Mouse (Mus musculus) embryonic facial prominence, embryonic 14.5 days (tissue): Measurements from ENCODE around the gene Krt16. TPM values are rescaled to one million over a fixed set of nuclear protein-coding genes. Genes with fewer than 3 reads are reported as not detected.
"Not testable (repeated sequence)": the region's sequence is repeated elsewhere in the genome, so short reads cannot be mapped to it uniquely, and the experiment has no call there.

ENCODE experiments used
- ATAC-seq: fragments of 200-750 bp; cut with Nextera tagmentation; 2 replicates; pipeline ENCODE4 v1.8.0; 2017; ENCODE audit warnings: low read depth, moderate number of reproducible peaks, moderate TSS enrichment
- DNase-seq: peaks from one replicate; pipeline ENCODE4 v3.0.0-alpha.2; 2015; ENCODE audit warnings: low spot score
- H3K27ac ChIP-seq: fragments of 300-500 bp; sonication (generic); replicated peaks from 2 replicates; pipeline ENCODE4 v1.5.1; 2014; ENCODE audit warnings: low read depth, mild to moderate bottlenecking, low read length, moderate library complexity
- H3K27me3 ChIP-seq: fragments of 300-500 bp; sonication (generic); replicated peaks from 2 replicates; pipeline ENCODE4 v1.6.1; 2014; ENCODE audit warnings: low read length; ENCODE audit not compliant: control insufficient read depth, insufficient read depth
- H3K36me3 ChIP-seq: fragments of 300-500 bp; sonication (generic); 2 replicates; pipeline ENCODE4 v1.6.1; 2014; ENCODE audit warnings: low read length, mixed read lengths; ENCODE audit not compliant: control insufficient read depth, insufficient read depth
- H3K4me1 ChIP-seq: fragments of 300-500 bp; sonication (generic); 2 replicates; pipeline ENCODE4 v1.6.1; 2014; ENCODE audit warnings: antibody characterized with exemption, low read length; ENCODE audit not compliant: control insufficient read depth, insufficient read depth
- H3K4me2 ChIP-seq: fragments of 300-500 bp; sonication (generic); 2 replicates; pipeline ENCODE4 v1.6.1; 2014; ENCODE audit warnings: low read depth, mild to moderate bottlenecking, low read length, moderate library complexity, mixed read lengths
- H3K4me3 ChIP-seq: fragments of 300-500 bp; sonication (generic); 2 replicates; pipeline ENCODE4 v1.5.1; 2014; ENCODE audit warnings: low read depth, mild to moderate bottlenecking, low read length
- H3K9ac ChIP-seq: fragments of 300-500 bp; sonication (generic); 2 replicates; pipeline ENCODE4 v1.6.1; 2014; ENCODE audit warnings: low read depth, mild to moderate bottlenecking, low read length, moderate library complexity, mixed read lengths
- H3K9me3 ChIP-seq: fragments of 300-500 bp; sonication (generic); 2 replicates; pipeline ENCODE4 v1.6.1; 2016; ENCODE audit warnings: low read length; ENCODE audit not compliant: control insufficient read depth
- WGBS: fragments of 180-500 bp; shearing (Covaris S2); extraction: QIAGEN DNeasy Blood & Tissue Kit; methylation state at CpG from one replicate; pipeline ENCODE4 v1.1.7; 2014; 5-methylcytosine and 5-hydroxymethylcytosine counted together
- polyA plus RNA-seq: library from polyadenylated mRNA; unstranded; fragments of >200 nt; fragmentation: Nextera tagmentation; extraction: Ambion mirVana; gene quantifications from 2 replicates; pipeline ENCODE4 v1.2.1, GENCODE M21; 2014

The Krt16 gene
- polyA plus RNA-seq, 1 experiment from 2014 or later: 1.8 TPM

GRCm38 (mm10) chr11:100262058-100262980 lies 13.6 kb upstream of the Krt16 start:
- DNase-seq (peak; percentile 85), ATAC-seq (peak; percentile 92)
- no peaks in the 10 kb centered on the region for H3K36me3 ChIP-seq
- 12% methylated on average over 13 of the region's 13 CpGs for WGBS
- H3K4me2 ChIP-seq: no peak overlapping the region
- H3K27me3 ChIP-seq: no peaks in the 10 kb centered on the region
- no peaks in the 10 kb centered on the region for H3K9me3 ChIP-seq
- no peaks in the 10 kb centered on the region for H3K4me1 ChIP-seq
- H3K9ac ChIP-seq: no peak overlapping the region
- H3K27ac ChIP-seq: peak overlapping the region; percentile 48
- H3K4me3 ChIP-seq: no peak overlapping the region

GRCm38 (mm10) chr11:100261235-100261605 lies 12.5 kb upstream of the Krt16 start:
- DNase-seq: no peak

GRCm38 (mm10) chr11:100260514-100261234 lies 12.0 kb upstream of the Krt16 start, which contains the start of gene Krt17:
TSS of gene Krt17 (minus strand) at chr11:100261029.
- Histone ChIP-seq H3K4me2 (peak within 1 kb of the TSS; percentile 11; the same call in 1 of the 2 replicates), H3K9ac (no peak within 1 kb of the TSS)
- peak; percentile 69 for DNase-seq

More at GRCm38 (mm10) chr11:100261235-100261605, 12.5 kb upstream of the Krt16 start:
- H3K36me3 ChIP-seq: no peaks in the 10 kb centered on the region
- H3K27ac ChIP-seq: peak overlapping the region; percentile 22; the same call in 1 of the 2 replicates
- WGBS: 80% methylated on average over 9 of the region's 9 CpGs
- no peaks in the 10 kb centered on the region for H3K4me1 ChIP-seq
- H3K4me2 ChIP-seq: no peak overlapping the region
- no peak overlapping the region for H3K9ac ChIP-seq
- H3K4me3 ChIP-seq: no peak overlapping the region
- ATAC-seq: no peak
- H3K27me3 ChIP-seq: no peaks in the 10 kb centered on the region
- no peaks in the 10 kb centered on the region for H3K9me3 ChIP-seq

DNA sequence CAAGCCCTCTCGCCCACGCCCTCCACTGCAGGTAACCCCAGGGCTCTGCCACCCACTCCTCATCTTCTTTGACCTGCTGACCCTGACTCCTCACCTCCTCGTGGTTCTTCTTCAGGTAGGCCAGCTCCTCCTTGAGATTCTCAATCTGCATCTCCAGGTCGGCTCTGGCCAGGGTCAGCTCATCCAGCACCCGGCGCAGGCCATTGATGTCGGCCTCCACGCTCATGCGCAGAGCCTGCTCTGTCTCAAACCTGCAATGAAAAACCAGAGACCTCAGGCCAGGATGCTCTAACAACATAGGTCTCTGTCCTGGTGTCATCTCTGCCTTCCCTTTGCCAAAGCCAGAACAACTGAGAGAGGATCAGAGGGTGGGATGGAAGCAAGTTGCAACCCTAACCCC lies 10.4 kb upstream of the Krt16 start:
- WGBS: 90% methylated on average over 9 of the region's 9 CpGs

More at GRCm38 (mm10) chr11:100260514-100261234, 12.0 kb upstream of the Krt16 start, which contains the start of gene Krt17:
- Histone ChIP-seq H3K9me3 (no peaks in the 10 kb centered on the region), H3K4me3 (peak within 1 kb of the TSS; percentile 2; the same call in 1 of the 2 replicates), H3K4me1 (no peaks in the 10 kb centered on the region), H3K27me3 (no peaks in the 10 kb centered on the region), H3K36me3 (no peaks in the 10 kb centered on the region), H3K27ac (peak within 1 kb of the TSS; percentile 22; the same call in 1 of the 2 replicates)
- 72% methylated on average over 21 of the region's 21 CpGs for WGBS
- ATAC-seq: no peak

GRCm38 (mm10) chr11:100257967-100258366 lies 9.3 kb upstream of the Krt16 start:
- Histone ChIP-seq H3K27ac (no peak overlapping the region), H3K4me3 (no peak overlapping the region), H3K27me3 (no peaks in the 10 kb centered on the region), H3K4me2 (no peak overlapping the region), H3K9ac (no peak overlapping the region), H3K4me1 (no peaks in the 10 kb centered on the region), H3K36me3 (no peaks in the 10 kb centered on the region), H3K9me3 (no peaks in the 10 kb centered on the region)
- ATAC-seq (no peak), DNase-seq (no peak)
- 73% methylated on average over 1 of the region's 1 CpGs for WGBS

More for the DNA sequence above, 10.4 kb upstream of the Krt16 start:
- Histone ChIP-seq H3K9me3 (no peaks in the 10 kb centered on the region), H3K4me2 (no peak overlapping the region), H3K27ac (no peak overlapping the region), H3K27me3 (no peaks in the 10 kb centered on the region), H3K4me1 (no peaks in the 10 kb centered on the region), H3K4me3 (no peak overlapping the region), H3K36me3 (no peaks in the 10 kb centered on the region), H3K9ac (no peak overlapping the region)
- DNase-seq (no peak), ATAC-seq (no peak)

DNA sequence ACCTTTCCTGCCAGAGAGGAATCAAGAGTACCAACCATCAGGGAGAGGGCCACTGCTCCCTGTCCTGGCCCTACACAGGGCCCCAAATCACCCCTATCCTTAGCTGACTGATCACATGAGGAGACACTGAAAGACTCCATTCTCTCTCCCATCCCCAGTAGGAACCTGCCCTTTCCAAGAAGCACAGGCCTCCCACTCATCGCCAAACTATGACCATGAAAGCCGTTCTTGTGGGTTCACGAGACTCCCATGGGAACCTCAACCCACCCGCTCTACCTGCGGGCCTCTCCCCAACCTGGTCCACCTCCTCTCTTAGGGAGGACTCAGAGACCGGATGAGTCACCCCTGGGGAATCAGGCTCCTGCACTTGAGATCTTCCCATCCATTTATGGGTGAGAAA lies 6.8 kb upstream of the Krt16 start:
- H3K4me3 ChIP-seq: no peak overlapping the region
- H3K27ac ChIP-seq: no peak overlapping the region
- WGBS: 89% methylated on average over 6 of the region's 6 CpGs
- ATAC-seq (no peak), DNase-seq (no peak)
- H3K4me1 ChIP-seq: no peaks in the 10 kb centered on the region
- H3K9ac ChIP-seq: no peak overlapping the region
- no peaks in the 10 kb centered on the region for H3K27me3 ChIP-seq
- no peaks in the 10 kb centered on the region for H3K36me3 ChIP-seq
- H3K9me3 ChIP-seq: no peaks in the 10 kb centered on the region
- no peak overlapping the region for H3K4me2 ChIP-seq

DNA sequence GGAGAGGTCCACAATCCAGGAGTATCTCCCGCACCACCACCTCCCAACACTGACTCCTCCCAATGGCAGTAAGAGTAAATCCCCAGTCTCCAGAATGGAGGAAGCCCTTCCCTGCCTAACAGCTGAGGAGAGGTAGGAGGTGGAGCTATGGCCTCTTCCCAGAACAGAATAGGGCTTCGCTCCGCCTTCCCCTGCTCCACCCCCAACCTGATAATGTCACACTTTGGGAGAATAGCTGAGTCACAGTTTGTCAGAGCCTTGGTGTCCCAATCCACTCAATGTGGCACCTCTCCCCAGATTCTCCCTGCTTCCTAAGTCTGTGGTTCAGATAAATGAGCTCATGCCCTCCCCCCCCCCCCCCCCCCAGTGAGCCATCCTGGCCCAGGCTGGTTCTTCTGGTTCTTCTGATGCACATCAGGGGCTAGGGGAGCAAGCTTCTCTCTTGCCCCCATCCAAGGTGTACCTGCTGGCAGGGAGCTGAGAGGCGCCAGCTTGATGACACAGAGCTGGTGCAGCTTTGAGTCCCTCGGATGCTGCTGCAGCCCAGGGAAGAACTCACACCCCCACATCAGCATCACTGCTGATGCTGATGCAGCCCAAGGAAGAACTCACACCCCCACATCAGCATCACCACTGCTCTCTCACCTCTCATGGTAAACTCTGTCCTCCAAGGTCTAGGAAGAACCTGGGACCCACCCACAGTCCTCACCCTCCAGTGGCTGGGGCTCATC lies 5.8 kb upstream of the Krt16 start:
- WGBS: 69% methylated on average over 5 of the region's 5 CpGs
- Histone ChIP-seq H3K4me2 (no peak overlapping the region), H3K27ac (no peak overlapping the region), H3K4me1 (no peaks in the 10 kb centered on the region), H3K9me3 (no peaks in the 10 kb centered on the region), H3K4me3 (no peak overlapping the region), H3K36me3 (no peaks in the 10 kb centered on the region), H3K27me3 (no peaks in the 10 kb centered on the region), H3K9ac (no peak overlapping the region)
- no peak for DNase-seq
- no peak for ATAC-seq

GRCm38 (mm10) chr11:100246471-100246870 lies 2.2 kb downstream of the Krt16 start:
- not testable (repeated sequence) for ATAC-seq, H3K4me2 ChIP-seq, H3K9ac ChIP-seq, H3K27ac ChIP-seq, H3K36me3 ChIP-seq, H3K4me3 ChIP-seq, H3K4me1 ChIP-seq, DNase-seq, H3K27me3 ChIP-seq, H3K9me3 ChIP-seq
- 74% methylated on average over 7 of the region's 7 CpGs for WGBS
